Mouse (Mus musculus): ENCODE measurements around the gene Lime1. TPM values are rescaled to one million over a fixed set of nuclear protein-coding genes. Genes with fewer than 3 reads are reported as not detected.

The Lime1 gene
- polyA plus RNA-seq, 1 experiment from 2014 or later, result 6.7 TPM

GRCm38 (mm10) chr2:181364487-181364859, 15.4 kb upstream of the Lime1 start:
- Histone ChIP-seq H3K36me3 (ENCODE audit: control insufficient read depth, insufficient read depth) (peaks cover 36% of the 10 kb centered on the region), H3K27ac (ENCODE audit: low read depth, low read length) (peak overlapping the region; percentile 93), H3K9me3 (ENCODE audit: control insufficient read depth) (no peaks in the 10 kb centered on the region), H3K4me3 (ENCODE audit: low read depth, low read length) (peak overlapping the region; percentile 75), H3K4me1 (replicated peaks; ENCODE audit: control insufficient read depth, insufficient read depth, low read length) (0 out of 2 replicates have a peak, but pooled peaks cover 3% of the 10 kb centered on the region), H3K27me3 (replicated peaks; ENCODE audit: control insufficient read depth, insufficient read depth, low read length) (no peaks in the 10 kb centered on the region), H3K9ac (ENCODE audit: low read depth, low read length) (peak overlapping the region; percentile 75), H3K4me2 (replicated peaks; ENCODE audit: low read depth) (peak overlapping the region; percentile 95)
- no peak for TF ChIP-seq CTCF (IDR thresholded peaks at IDR 0.05; ENCODE audit: low read depth)
- 5% methylated on average over 14 of the region's 14 CpGs for WGBS
- ATAC-seq, result no peak

- Histone ChIP-seq H3K27me3 (replicated peaks; ENCODE audit: control insufficient read depth, insufficient read depth, low read length) (no peaks in the 10 kb centered on the region), H3K27ac (ENCODE audit: low read depth, low read length) (peak within 1 kb of the TSS; percentile 93), H3K9ac (ENCODE audit: low read depth, low read length) (peak within 1 kb of the TSS; percentile 75), H3K4me3 (ENCODE audit: low read depth, low read length) (peak within 1 kb of the TSS; percentile 75), H3K4me2 (replicated peaks; ENCODE audit: low read depth) (peak within 1 kb of the TSS; percentile 95), H3K4me1 (replicated peaks; ENCODE audit: control insufficient read depth, insufficient read depth, low read length) (0 out of 2 replicates have a peak, but pooled peaks cover 3% of the 10 kb centered on the region), H3K9me3 (ENCODE audit: control insufficient read depth) (no peaks in the 10 kb centered on the region), H3K36me3 (ENCODE audit: control insufficient read depth, insufficient read depth) (peaks cover 35% of the 10 kb centered on the region)
- TF ChIP-seq CTCF (IDR thresholded peaks at IDR 0.05; ENCODE audit: low read depth), result peak; percentile 9; the same call in 1 of the 2 replicates
- ATAC-seq, result peak; percentile 89
- WGBS, result under 1% methylated on average over 70 of the region's 71 CpGs
These were observed 14.8 kb upstream of the Lime1 start, which contains the start of the genes Zgpat and Arfrp1 for GRCm38 (mm10) chr2:181364860-181365596. TSS of gene Zgpat (plus strand) at chr2:181364928. TSS of gene Arfrp1 (minus strand) at chr2:181365404.

GRCm38 (mm10) chr2:181365655-181366075, 14.2 kb upstream of the Lime1 start:
- Histone ChIP-seq H3K4me1 (replicated peaks; ENCODE audit: control insufficient read depth, insufficient read depth, low read length) (0 out of 2 replicates have a peak, but pooled peaks cover 3% of the 10 kb centered on the region), H3K27me3 (replicated peaks; ENCODE audit: control insufficient read depth, insufficient read depth, low read length) (no peaks in the 10 kb centered on the region), H3K4me2 (replicated peaks; ENCODE audit: low read depth) (peak overlapping the region; percentile 95), H3K9me3 (ENCODE audit: control insufficient read depth) (no peaks in the 10 kb centered on the region), H3K36me3 (ENCODE audit: control insufficient read depth, insufficient read depth) (peaks cover 28% of the 10 kb centered on the region), H3K9ac (ENCODE audit: low read depth, low read length) (peak overlapping the region; percentile 75), H3K27ac (ENCODE audit: low read depth, low read length) (peak overlapping the region; percentile 93), H3K4me3 (ENCODE audit: low read depth, low read length) (peak overlapping the region; percentile 75)
- TF ChIP-seq CTCF (IDR thresholded peaks at IDR 0.05; ENCODE audit: low read depth), result no peak
- peak; percentile 61 for ATAC-seq
- under 1% methylated on average over 20 of the region's 20 CpGs for WGBS

- no peaks in the 10 kb centered on the region for H3K27me3 ChIP-seq (replicated peaks; ENCODE audit: control insufficient read depth, insufficient read depth, low read length)
- no peak overlapping the region for H3K9ac ChIP-seq (ENCODE audit: low read depth, low read length)
- H3K4me1 ChIP-seq (replicated peaks; ENCODE audit: control insufficient read depth, insufficient read depth, low read length), result no peaks in the 10 kb centered on the region
- WGBS, result 96% methylated on average over 5 of the region's 5 CpGs
- peaks cover 9% of the 10 kb centered on the region for H3K36me3 ChIP-seq (ENCODE audit: control insufficient read depth, insufficient read depth)
- no peaks in the 10 kb centered on the region for H3K9me3 ChIP-seq (ENCODE audit: control insufficient read depth)
- H3K4me2 ChIP-seq (replicated peaks; ENCODE audit: low read depth), result no peak overlapping the region
- peak; percentile 34 for TF ChIP-seq CTCF (IDR thresholded peaks at IDR 0.05; ENCODE audit: low read depth)
- no peak overlapping the region for H3K27ac ChIP-seq (ENCODE audit: low read depth, low read length)
- H3K4me3 ChIP-seq (ENCODE audit: low read depth, low read length), result no peak overlapping the region
- no peak for ATAC-seq
These were observed 9.9 kb upstream of the Lime1 start for GRCm38 (mm10) chr2:181370001-181370400.

GRCm38 (mm10) chr2:181375787-181376186, 4.1 kb upstream of the Lime1 start:
- Histone ChIP-seq H3K4me2 (replicated peaks; ENCODE audit: low read depth) (no peak overlapping the region), H3K36me3 (ENCODE audit: control insufficient read depth, insufficient read depth) (peaks cover 33% of the 10 kb centered on the region), H3K4me3 (ENCODE audit: low read depth, low read length) (no peak overlapping the region), H3K9ac (ENCODE audit: low read depth, low read length) (no peak overlapping the region), H3K27me3 (replicated peaks; ENCODE audit: control insufficient read depth, insufficient read depth, low read length) (no peaks in the 10 kb centered on the region), H3K9me3 (ENCODE audit: control insufficient read depth) (no peaks in the 10 kb centered on the region), H3K27ac (ENCODE audit: low read depth, low read length) (no peak overlapping the region), H3K4me1 (replicated peaks; ENCODE audit: control insufficient read depth, insufficient read depth, low read length) (no peaks in the 10 kb centered on the region)
- WGBS, result 93% methylated on average over 2 of the region's 2 CpGs
- peak; percentile 59 for TF ChIP-seq CTCF (IDR thresholded peaks at IDR 0.05; ENCODE audit: low read depth)
- ATAC-seq, result no peak

- H3K9me3 ChIP-seq (ENCODE audit: control insufficient read depth), result no peaks in the 10 kb centered on the region
- no peak for TF ChIP-seq CTCF (IDR thresholded peaks at IDR 0.05; ENCODE audit: low read depth)
- no peak overlapping the region for H3K4me2 ChIP-seq (replicated peaks; ENCODE audit: low read depth)
- no peak for ATAC-seq
- H3K27ac ChIP-seq (ENCODE audit: low read depth, low read length), result no peak overlapping the region
- 64% methylated on average over 2 of the region's 2 CpGs for WGBS
- H3K27me3 ChIP-seq (replicated peaks; ENCODE audit: control insufficient read depth, insufficient read depth, low read length), result no peaks in the 10 kb centered on the region
- H3K36me3 ChIP-seq (ENCODE audit: control insufficient read depth, insufficient read depth), result peaks cover 33% of the 10 kb centered on the region
- H3K4me1 ChIP-seq (replicated peaks; ENCODE audit: control insufficient read depth, insufficient read depth, low read length), result no peaks in the 10 kb centered on the region
- H3K9ac ChIP-seq (ENCODE audit: low read depth, low read length), result no peak overlapping the region
- H3K4me3 ChIP-seq (ENCODE audit: low read depth, low read length), result no peak overlapping the region
These were observed 2.6 kb upstream of the Lime1 start for GRCm38 (mm10) chr2:181377230-181377629.
